In genomic region chr4:62870391-62870983, GRCm38 (mm10) we compare ENCODE assay signal across 8 mouse cellular contexts.
DNase-seq lines count a peak whose midpoint lies in the region; ATAC-seq and TF ChIP-seq lines count a peak whose summit lies in the region.

No protein-coding gene starts in this region.

- 70% methylated on average over 14 of the region's 14 CpGs for WGBS in liver, postnatal 0 days (ENCODE audit: insufficient replicate concordance)

- H3K4me2 ChIP-seq in liver, postnatal 0 days (ENCODE audit: low read depth, low read length) = no peak overlapping the region

- DNase-seq in adrenal gland, postnatal 25 days = peak; percentile 28
- no peak for DNase-seq in adrenal gland, adult 2 months
- DNase-seq in testis, postnatal 10 days (ENCODE audit: low spot score) = peak; percentile 51
- no peak for DNase-seq in testis, postnatal 14 days (ENCODE audit: low spot score)
- DNase-seq in layer of hippocampus, postnatal 25 days (ENCODE audit: extremely low spot score in 1 of 2, low spot score in 1 of 2) = peak; percentile 11 to 32
- DNase-seq in right cerebral cortex, postnatal 25 days = peak; percentile 10
- no peak for DNase-seq in liver, postnatal 0 days

- no peaks in the 10 kb centered on the region for H3K9me3 ChIP-seq in liver, postnatal 0 days (ENCODE audit: low read length)

- no peak for TF ChIP-seq EP300 in liver, postnatal 0 days (IDR thresholded peaks at IDR 0.05; ENCODE audit: low read depth)

- no peak overlapping the region for H3K9ac ChIP-seq in liver, postnatal 0 days (replicated peaks)

- no peak for ATAC-seq in CD4-positive, CD25-positive, alpha-beta regulatory T cell, adult 4 months
- ATAC-seq in liver, postnatal 0 days = no peak

- H3K36me3 ChIP-seq in liver, postnatal 0 days (replicated peaks; ENCODE audit: insufficient read depth, low read length) = no peaks in the 10 kb centered on the region

- no peak overlapping the region for H3K4me3 ChIP-seq in liver, postnatal 0 days (ENCODE audit: low read depth, low read length)

- no peaks in the 10 kb centered on the region for H3K4me1 ChIP-seq in liver, postnatal 0 days (ENCODE audit: insufficient read depth)

- no peak overlapping the region for H3K27ac ChIP-seq in liver, postnatal 0 days (ENCODE audit: low read depth)

- no peak for TF ChIP-seq CTCF in liver, postnatal 0 days (IDR thresholded peaks at IDR 0.05; ENCODE audit: low read depth)

- no peaks in the 10 kb centered on the region for H3K27me3 ChIP-seq in liver, postnatal 0 days (ENCODE audit: insufficient read depth, low read length)

Comparison
In these comparisons a context has a peak if more than half of its experiments do, and no peak if none do; other contexts are left out.
1. DNase-seq: peak in adrenal gland, postnatal 25 days (single experiment), testis, postnatal 10 days (single experiment), layer of hippocampus, postnatal 25 days (2 of 2) and right cerebral cortex, postnatal 25 days (single experiment); none in adrenal gland, adult 2 months (single experiment), testis, postnatal 14 days (single experiment) and liver, postnatal 0 days (single experiment).